Mouse (Mus musculus) MEL (cell line): ENCODE results near the gene Rbp2.

Source experiments
- CTCF ChIP-seq, 3 experiments: IDR thresholded peaks in 2 of 3; conservative IDR thresholded peaks in 1 of 3; 2 replicates each; pipeline ENCODE4 v1.5.1; 2011 to 2012; ENCODE audit warnings: low read length in 3 of 3, low read depth in 2 of 3, mild to moderate bottlenecking in 2 of 3, improper control_type of control experiment in 1 of 3, inconsistent platforms in 1 of 3, mixed read lengths in 1 of 3, moderate library complexity in 1 of 3; ENCODE audit not compliant: control insufficient read depth in 1 of 3, insufficient read depth in 1 of 3, poor library complexity in 1 of 3, severe bottlenecking in 1 of 3
- E2F4 ChIP-seq: IDR thresholded peaks from 2 replicates; pipeline ENCODE4 v1.6.1; 2011; ENCODE audit warnings: low read depth, low read length, improper control_type of control experiment, borderline replicate concordance
- EP300 ChIP-seq, 2 experiments: IDR thresholded peaks; 2 replicates each; pipeline ENCODE4 v1.6.1; 2011; ENCODE audit warnings: improper control_type of control experiment in 2 of 2, low read length in 2 of 2, low read depth in 1 of 2, mild to moderate bottlenecking in 1 of 2
- GABPA ChIP-seq: IDR thresholded peaks from 2 replicates; pipeline ENCODE4 v1.6.1; 2012; ENCODE audit warnings: low read depth, mild to moderate bottlenecking, inconsistent platforms, low read length, improper control_type of control experiment, moderate library complexity
- GATA1 ChIP-seq: IDR thresholded peaks from 2 replicates; pipeline ENCODE4 v1.6.1; 2011; ENCODE audit warnings: low read depth, low read length, improper control_type of control experiment
- MAFK ChIP-seq: IDR thresholded peaks from 2 replicates; pipeline ENCODE4 v1.6.1; 2011; ENCODE audit warnings: low read depth, mild to moderate bottlenecking, low read length, improper control_type of control experiment, borderline replicate concordance
- MXI1 ChIP-seq: IDR thresholded peaks from 2 replicates; pipeline ENCODE4 v1.6.1; 2011; ENCODE audit warnings: mild to moderate bottlenecking, low read depth, low read length, improper control_type of control experiment
- POLR2A ChIP-seq, 2 experiments: IDR thresholded peaks; 2 replicates each; pipeline ENCODE4 v1.6.1; 2011 to 2012; ENCODE audit warnings: low read length in 2 of 2, mild to moderate bottlenecking in 2 of 2, control low read depth in 1 of 2, improper control_type of control experiment in 1 of 2, low read depth in 1 of 2, moderate library complexity in 1 of 2; ENCODE audit not compliant: control insufficient read depth in 1 of 2, insufficient read depth in 1 of 2, poor library complexity in 1 of 2
- POLR2AphosphoS2 ChIP-seq: IDR thresholded peaks from 2 replicates; pipeline ENCODE4 v1.6.1; 2011; ENCODE audit warnings: low read length, improper control_type of control experiment
- UBTF ChIP-seq: IDR thresholded peaks from 2 replicates; pipeline ENCODE4 v1.6.1; 2012; ENCODE audit warnings: low read depth, mild to moderate bottlenecking, inconsistent platforms, low read length, improper control_type of control experiment, moderate library complexity, borderline replicate concordance; ENCODE audit not compliant: insufficient read depth

- TF ChIP-seq CTCF (IDR thresholded peaks at IDR 0.05 in 2 of 3, conservative IDR thresholded peaks at IDR 0.05 in 1 of 3; ENCODE audit: control insufficient read depth in 1 of 3, insufficient read depth in 1 of 3, low read depth in 2 of 3, low read length in 3 of 3, poor library complexity in 1 of 3, severe bottlenecking in 1 of 3) = no peak
- TF ChIP-seq MXI1 = no peak
- TF ChIP-seq GABPA = no peak
- no peak for TF ChIP-seq GATA1
- no peak for TF ChIP-seq MAFK
- no peak for TF ChIP-seq EP300 (IDR thresholded peaks at IDR 0.05; ENCODE audit: low read depth in 1 of 2, low read length in 2 of 2)
- TF ChIP-seq POLR2AphosphoS2 = no peak
- TF ChIP-seq UBTF = no peak
- TF ChIP-seq E2F4 = no peak
- no peak for TF ChIP-seq POLR2A (IDR thresholded peaks at IDR 0.05; ENCODE audit: control insufficient read depth in 1 of 2, insufficient read depth in 1 of 2, low read depth in 1 of 2, low read length in 2 of 2, poor library complexity in 1 of 2)
These were observed 58.1 kb downstream of the Rbp2 start for GRCm38 (mm10) chr9:98544042-98544441.
